Mouse (Mus musculus): ENCODE measurements around the gene Fbxo3.
A peak's percentile ranks its signal among the peaks of the same experiment; 100 is the strongest.
"Not testable (repeated sequence)": the region's sequence is repeated elsewhere in the genome, so short reads cannot be mapped to it uniquely, and the experiment has no call there.

Gene Fbxo3

GRCm38 (mm10) chr2:104027458-104028138, at the start of gene Fbxo3:
Gene Fbxo3, plus strand, starts transcription at chr2:104027721.
- DNase-seq (ENCODE audit: low spot score in 2 of 2), result peak; percentile 84 to 91

GRCm38 (mm10) chr2:103982250-103982649, 45.3 kb upstream of the Fbxo3 start:
- peak; percentile 75 to 88 for DNase-seq (ENCODE audit: low spot score in 2 of 2)

GRCm38 (mm10) chr2:103983146-103983545, 44.4 kb upstream of the Fbxo3 start:
- DNase-seq (ENCODE audit: low spot score in 2 of 2), result no peak

- not testable (repeated sequence) for DNase-seq (ENCODE audit: low spot score in 2 of 2)
These were observed 39.9 kb upstream of the Fbxo3 start for GRCm38 (mm10) chr2:103987595-103987994.

- DNase-seq (ENCODE audit: low spot score in 2 of 2), result no peak
These were observed 37.8 kb upstream of the Fbxo3 start for GRCm38 (mm10) chr2:103989724-103990123.

- DNase-seq (ENCODE audit: low spot score in 2 of 2), result no peak
These were observed 36.2 kb upstream of the Fbxo3 start for GRCm38 (mm10) chr2:103991303-103991702.

- DNase-seq (ENCODE audit: low spot score in 2 of 2), result no peak
These were observed 35.4 kb upstream of the Fbxo3 start for GRCm38 (mm10) chr2:103992162-103992561.

- DNase-seq (ENCODE audit: low spot score in 2 of 2), result no peak
These were observed 34.7 kb upstream of the Fbxo3 start for GRCm38 (mm10) chr2:103992618-103993332.

- DNase-seq (ENCODE audit: low spot score in 2 of 2), result peak in 1 of 2 experiments; percentile 49
These were observed 26.4 kb upstream of the Fbxo3 start for GRCm38 (mm10) chr2:104001076-104001475.

- DNase-seq (ENCODE audit: low spot score in 2 of 2), result no peak
These were observed 25.7 kb upstream of the Fbxo3 start for GRCm38 (mm10) chr2:104001861-104002260.

- peak; percentile 59 to 82 for DNase-seq (ENCODE audit: low spot score in 2 of 2)
These were observed 24.7 kb upstream of the Fbxo3 start for GRCm38 (mm10) chr2:104002711-104003413.

GRCm38 (mm10) chr2:104007793-104008519, 19.6 kb upstream of the Fbxo3 start:
- no peak for DNase-seq (ENCODE audit: low spot score in 2 of 2)

GRCm38 (mm10) chr2:104008853-104009252, 18.7 kb upstream of the Fbxo3 start:
- DNase-seq (ENCODE audit: low spot score in 2 of 2), result not testable (repeated sequence)

GRCm38 (mm10) chr2:104023096-104023495, 4.4 kb upstream of the Fbxo3 start:
- no peak for DNase-seq (ENCODE audit: low spot score in 2 of 2)

GRCm38 (mm10) chr2:104024656-104025055, 2.9 kb upstream of the Fbxo3 start:
- no peak for DNase-seq (ENCODE audit: low spot score in 2 of 2)

GRCm38 (mm10) chr2:104028139-104028723, 710 bp downstream of the Fbxo3 start, which contains the start of gene 4931422A03Rik:
Gene 4931422A03Rik, minus strand, starts transcription at chr2:104028361.
- DNase-seq (ENCODE audit: low spot score in 2 of 2), result peak in 1 of 2 experiments; percentile 60

GRCm38 (mm10) chr2:104029074-104029473, 1.6 kb downstream of the Fbxo3 start:
- no peak for DNase-seq (ENCODE audit: low spot score in 2 of 2)

GRCm38 (mm10) chr2:104030381-104030780, 2.9 kb downstream of the Fbxo3 start:
- DNase-seq (ENCODE audit: low spot score in 2 of 2), result no peak

GRCm38 (mm10) chr2:104032056-104032455, 4.5 kb downstream of the Fbxo3 start:
- no peak for DNase-seq (ENCODE audit: low spot score in 2 of 2)

- DNase-seq (ENCODE audit: low spot score in 2 of 2), result peak; percentile 63 to 73
These were observed 7.4 kb downstream of the Fbxo3 start for GRCm38 (mm10) chr2:104034832-104035472.

- DNase-seq (ENCODE audit: low spot score in 2 of 2), result no peak
These were observed 8.1 kb downstream of the Fbxo3 start for GRCm38 (mm10) chr2:104035595-104035994.

Measured in spleen, postnatal 10 days (tissue).